Mouse (Mus musculus) heart, adult 18-20 months (tissue): ENCODE measurements around the gene Prkcz. TPM values are rescaled to one million over a fixed set of nuclear protein-coding genes. Genes with fewer than 3 reads are reported as not detected.

Experiments used
- DNase-seq, 2 experiments: peaks; one replicate each; pipeline ENCODE4 v3.0.0; 2021 to 2022; ENCODE audit warnings: mixed read lengths in 1 of 2
- total RNA-seq, 2 experiments: library from RNA; stranded (reverse); gene quantifications; 2 replicates each; pipeline ENCODE4 v1.2.3; 2021

Gene Prkcz
- total RNA-seq, 2 experiments from 2014 or later = 3.6 to 4.8 TPM

- no peak for DNase-seq
Measured at GRCm38 (mm10) chr4:155245770-155246492, 115.2 kb downstream of the Prkcz start.

- no peak for DNase-seq
Measured at GRCm38 (mm10) chr4:155243233-155243632, 117.9 kb downstream of the Prkcz start.

GRCm38 (mm10) chr4:155242292-155242691 lies 118.9 kb downstream of the Prkcz start:
- DNase-seq = peak in 1 of 2 experiments; percentile 39

DNA sequence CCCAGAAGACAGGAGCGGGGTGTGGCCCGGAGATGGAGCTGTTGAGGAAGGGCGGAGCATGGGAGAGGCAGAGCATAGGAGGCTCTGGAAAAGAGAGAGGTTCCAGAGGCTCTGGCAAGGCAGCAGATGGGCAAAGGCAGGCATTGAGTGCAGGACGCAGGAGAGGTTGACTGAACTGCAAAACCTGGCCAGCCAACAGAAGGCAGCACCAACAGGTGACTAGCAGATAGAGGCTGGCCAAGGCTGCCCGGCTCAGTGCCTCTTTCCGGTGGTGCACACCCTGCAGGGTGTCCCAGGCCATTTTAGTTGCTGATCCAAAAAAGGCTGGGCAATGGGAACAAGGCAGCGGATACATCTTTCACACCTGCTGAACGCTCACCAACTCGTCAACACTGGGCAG lies 119.4 kb downstream of the Prkcz start:
- DNase-seq = no peak

- DNase-seq = no peak
Measured at GRCm38 (mm10) chr4:155239494-155239893, 121.7 kb downstream of the Prkcz start.

- DNase-seq = peak; percentile 64 to 80
Measured at GRCm38 (mm10) chr4:155238276-155238675, 122.9 kb downstream of the Prkcz start.

GRCm38 (mm10) chr4:155236737-155237385 lies 124.3 kb downstream of the Prkcz start:
- DNase-seq = no peak

DNA sequence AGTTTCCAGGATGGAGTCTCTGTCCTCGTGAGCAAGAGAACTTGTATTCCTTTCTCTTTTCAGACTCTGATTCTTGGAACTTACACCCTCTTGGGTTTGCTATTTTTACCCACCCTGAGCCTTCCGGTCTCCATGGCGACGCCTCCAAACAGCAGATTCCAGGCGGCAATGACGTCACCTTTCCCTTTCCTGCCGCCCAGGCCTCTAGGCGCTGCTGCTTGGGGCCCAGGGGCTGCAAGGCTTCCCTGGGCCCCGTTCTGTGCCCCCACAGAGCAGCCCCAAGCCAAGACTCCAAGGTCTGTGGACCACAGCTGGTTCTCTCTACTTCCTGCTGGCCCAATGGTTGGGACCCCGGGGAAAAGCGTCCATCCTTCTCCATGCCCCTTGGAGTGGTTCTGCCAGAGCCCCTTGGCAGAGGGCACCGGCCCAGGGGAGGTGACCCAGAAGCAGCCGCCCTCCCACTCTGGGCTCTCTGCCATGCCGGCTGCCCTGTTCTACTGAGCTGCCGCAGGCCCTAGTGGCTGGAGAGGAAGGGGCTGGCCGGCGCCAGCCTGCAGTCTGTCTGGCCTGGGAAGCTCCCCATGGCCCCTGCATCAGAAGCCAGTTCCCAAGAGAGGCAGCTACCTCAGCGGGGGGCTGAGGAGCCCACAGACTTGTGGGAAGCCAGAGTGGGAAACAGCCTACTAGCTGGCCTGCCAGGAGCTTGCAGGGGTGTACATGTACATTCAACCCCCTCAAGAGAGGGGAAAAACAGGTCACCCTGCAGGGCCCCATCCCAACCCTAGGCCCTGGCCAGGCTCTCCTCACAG lies 125.6 kb downstream of the Prkcz start:
- peak; percentile 96 to 97 for DNase-seq

GRCm38 (mm10) chr4:155234371-155235310 lies 126.5 kb downstream of the Prkcz start:
- DNase-seq = peak; percentile 45 to 65

DNA sequence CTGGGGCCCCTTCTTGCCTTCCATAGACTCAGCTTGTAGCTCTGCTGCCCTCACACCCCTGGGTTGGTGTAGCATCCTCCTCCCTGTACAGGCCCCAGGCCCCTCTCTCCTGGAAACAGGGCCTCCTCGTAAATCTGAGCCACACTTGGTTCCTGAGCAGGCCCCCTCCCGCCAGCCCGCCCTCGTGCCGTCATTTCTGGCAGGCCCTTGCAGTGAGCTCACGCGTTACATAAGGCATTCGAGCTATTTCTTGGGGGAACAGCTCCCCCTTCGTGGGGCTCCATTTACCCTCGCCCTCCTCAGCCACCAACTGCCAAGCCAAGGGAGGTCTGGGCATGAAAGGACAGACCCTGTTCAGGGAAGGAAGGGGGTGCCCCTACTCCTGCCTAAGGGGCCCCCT lies 127.3 kb downstream of the Prkcz start:
- DNase-seq = peak; percentile 90

DNA sequence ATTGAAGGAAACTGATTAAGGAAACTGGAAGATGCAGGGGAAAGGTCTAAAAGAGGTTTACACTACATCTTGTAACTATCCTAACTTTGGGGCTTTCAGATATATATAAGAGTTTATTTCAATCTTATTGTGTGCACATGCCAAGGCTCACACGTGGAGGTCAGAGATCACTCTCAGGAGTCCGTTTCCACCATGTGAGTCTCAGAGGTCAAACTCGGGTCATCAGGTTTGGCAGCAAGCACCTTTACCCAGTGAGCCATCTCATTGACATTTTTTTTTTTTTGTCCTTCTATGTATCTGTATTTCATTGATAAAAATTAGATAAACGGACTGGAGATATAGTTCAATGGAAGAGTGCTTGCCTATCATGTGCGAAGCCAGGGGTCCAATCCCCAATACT lies 132.7 kb downstream of the Prkcz start:
- DNase-seq = no peak

- DNase-seq = no peak
Measured at GRCm38 (mm10) chr4:155227986-155228385, 133.2 kb downstream of the Prkcz start.

DNA sequence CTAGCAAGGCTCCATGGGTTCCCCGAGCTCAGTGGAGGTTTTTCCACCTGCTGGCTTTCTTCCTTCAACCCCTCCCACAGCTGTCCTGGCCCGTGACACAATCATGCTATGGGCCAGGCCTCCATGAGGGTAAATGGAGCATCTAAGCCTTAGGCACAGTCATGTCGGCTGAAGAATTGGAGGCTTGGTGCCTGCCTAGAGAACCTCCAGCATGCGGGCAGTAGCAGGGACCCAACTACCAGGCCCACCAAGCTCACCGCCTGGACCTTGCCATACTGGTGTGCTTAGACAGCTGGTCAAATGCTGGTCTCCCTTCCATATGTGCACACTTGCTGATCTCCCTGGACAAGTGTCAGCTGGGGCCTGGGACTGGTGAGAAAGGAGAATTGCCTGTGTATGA lies 135.2 kb downstream of the Prkcz start:
- no peak for DNase-seq

DNA sequence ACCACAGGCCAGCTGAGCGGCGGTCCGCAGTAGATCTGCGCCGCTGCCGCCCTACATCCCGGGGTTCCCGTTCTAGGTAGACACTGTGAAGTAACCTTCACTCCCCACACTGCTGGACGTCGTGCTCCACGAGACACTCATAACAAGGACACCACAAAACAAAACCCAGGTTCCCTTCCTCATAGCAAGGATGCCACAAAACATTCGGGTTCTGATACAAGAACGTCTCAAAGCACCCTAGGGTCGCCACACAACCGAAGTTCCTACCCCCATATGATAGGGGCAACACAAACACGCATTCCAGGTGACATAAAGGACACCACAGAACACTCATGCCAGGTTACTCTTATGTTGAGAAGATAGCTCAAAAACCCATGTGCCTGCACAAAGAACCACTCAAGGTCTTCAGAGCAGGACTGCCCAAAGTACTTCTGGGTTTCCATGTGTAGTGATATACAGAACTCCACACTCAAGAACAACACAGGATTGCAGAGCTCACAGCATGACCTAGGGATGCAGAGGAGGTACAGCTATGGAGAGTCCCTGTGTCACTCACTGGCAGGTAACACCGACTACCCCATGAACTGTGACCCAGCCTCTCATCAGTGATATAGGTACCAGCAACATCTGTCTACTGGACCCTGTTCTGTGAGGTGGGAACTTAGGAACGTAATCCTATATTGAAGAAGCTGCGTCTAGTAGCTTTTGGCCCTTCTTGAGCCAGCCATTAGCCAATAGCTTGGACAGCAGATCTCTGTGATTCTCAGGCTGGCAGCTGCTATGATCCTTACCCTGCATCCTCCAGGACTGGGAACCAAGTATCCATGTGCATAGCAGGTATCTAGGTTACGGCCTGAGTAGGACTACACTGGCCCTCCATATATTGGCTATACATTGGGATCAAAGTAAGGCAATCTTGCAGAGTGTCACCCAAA lies 137.3 kb downstream of the Prkcz start:
- no peak for DNase-seq

- DNase-seq = peak; percentile 99
Measured at GRCm38 (mm10) chr4:155222841-155223593, 138.1 kb downstream of the Prkcz start.

DNA sequence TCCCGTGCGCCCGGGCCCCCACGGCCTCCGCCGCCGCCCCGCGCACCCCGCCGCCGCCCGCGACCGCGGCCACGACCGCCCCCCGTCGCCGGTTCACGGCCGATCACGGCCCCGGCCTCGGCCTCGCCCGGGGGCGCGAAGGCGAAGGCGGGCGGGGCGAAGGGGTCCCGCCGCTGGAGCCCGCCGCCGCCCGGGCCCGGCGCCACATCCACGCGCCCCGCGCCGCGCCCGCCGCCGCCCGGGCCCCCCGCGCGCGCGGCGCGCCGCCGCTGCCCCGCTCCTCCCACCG lies 138.7 kb downstream of the Prkcz start, which contains the start of gene Ski:
Gene Ski (minus strand): TSS at position 41 of the 289 bp plus-strand sequence.
- no peak for DNase-seq

DNA sequence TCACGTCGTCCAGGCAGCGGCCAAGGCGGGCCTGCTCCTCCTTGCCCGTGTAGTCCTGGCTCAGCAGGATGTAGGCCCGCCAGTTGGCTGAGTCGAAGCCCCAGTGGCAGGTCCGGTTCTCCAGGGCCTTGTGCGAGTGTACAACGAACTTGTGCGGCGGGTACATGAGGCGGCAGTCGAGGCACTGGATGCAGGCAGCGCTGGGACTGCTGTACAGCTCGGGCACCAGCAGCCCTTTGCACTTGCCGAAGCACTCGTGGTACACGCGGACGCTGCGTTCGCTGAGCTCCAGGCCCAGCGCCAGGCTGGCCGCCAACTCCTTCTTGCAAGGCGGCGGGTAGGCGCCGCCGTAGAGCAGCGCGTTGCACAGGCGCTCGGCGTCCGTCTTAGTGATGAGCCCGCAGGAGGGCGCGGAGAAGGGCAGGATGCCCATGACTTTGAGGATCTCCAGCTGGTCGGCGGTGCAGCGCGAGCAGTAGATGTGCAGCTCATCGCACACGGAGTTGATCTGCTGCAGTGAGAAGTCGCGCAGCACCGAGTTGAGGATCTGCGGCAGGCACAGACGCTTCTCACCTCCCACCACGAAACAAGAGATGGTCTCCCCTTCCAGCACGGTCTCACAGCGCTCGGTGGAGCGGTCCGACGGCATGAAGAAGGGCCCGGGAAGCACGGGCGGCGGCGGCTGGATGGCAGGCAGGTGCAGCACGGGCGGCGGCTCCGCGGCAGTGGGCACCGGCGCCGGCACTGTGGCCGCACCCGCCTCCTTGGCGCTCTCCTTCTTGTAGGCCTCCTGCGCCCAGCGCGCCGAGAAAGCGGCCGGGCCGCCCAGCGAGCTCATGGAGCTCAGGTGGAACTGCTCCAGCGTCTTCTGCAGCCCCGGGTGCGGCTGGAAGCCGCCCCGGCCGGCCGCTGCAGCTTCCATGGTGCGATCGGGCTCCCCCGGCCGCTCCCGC lies 139.3 kb downstream of the Prkcz start:
- DNase-seq = peak; percentile 82 to 85

- DNase-seq = no peak
Measured at GRCm38 (mm10) chr4:155221106-155221505, 140.1 kb downstream of the Prkcz start.
